Mouse (Mus musculus) forebrain, embryonic 13.5 days (tissue): Measurements from ENCODE around the gene Olfr1373. TPM values are rescaled to one million over a fixed set of nuclear protein-coding genes. Genes with fewer than 3 reads are reported as not detected.
"Not testable (repeated sequence)": the region's sequence is repeated elsewhere in the genome, so short reads cannot be mapped to it uniquely, and the experiment has no call there.

ENCODE experiments used
- ATAC-seq: fragments of 200-750 bp; cut with Nextera tagmentation; 2 replicates; pipeline ENCODE4 v1.8.0; 2017
- H3K27ac ChIP-seq: fragments of 300-500 bp; sonication (generic); 2 replicates; pipeline ENCODE4 v1.5.1; 2015; ENCODE audit warnings: inconsistent platforms, mild to moderate bottlenecking, moderate library complexity
- H3K27me3 ChIP-seq: fragments of 300-500 bp; sonication (generic); 2 replicates; pipeline ENCODE4 v1.6.1; 2015; ENCODE audit warnings: mild to moderate bottlenecking, inconsistent platforms
- H3K36me3 ChIP-seq: fragments of 300-500 bp; sonication (generic); 2 replicates; pipeline ENCODE4 v1.6.1; 2015; ENCODE audit warnings: mild to moderate bottlenecking, inconsistent platforms; ENCODE audit not compliant: poor library complexity, severe bottlenecking
- H3K4me1 ChIP-seq: fragments of 300-500 bp; sonication (generic); 2 replicates; pipeline ENCODE4 v1.6.1; 2015; ENCODE audit warnings: inconsistent platforms
- H3K4me2 ChIP-seq: fragments of 300-500 bp; sonication (generic); 2 replicates; pipeline ENCODE4 v1.6.1; 2015; ENCODE audit warnings: inconsistent platforms, mild to moderate bottlenecking, moderate library complexity
- H3K4me3 ChIP-seq: fragments of 300-500 bp; sonication (generic); 2 replicates; pipeline ENCODE4 v1.5.1; 2015; ENCODE audit warnings: mild to moderate bottlenecking, inconsistent platforms
- H3K9ac ChIP-seq: fragments of 300-500 bp; sonication (generic); 2 replicates; pipeline ENCODE4 v1.6.1; 2015; ENCODE audit warnings: mild to moderate bottlenecking, inconsistent platforms
- H3K9me3 ChIP-seq: fragments of 300-500 bp; sonication (generic); replicated peaks from 2 replicates; pipeline ENCODE4 v1.6.1; 2016; ENCODE audit warnings: inconsistent platforms
- WGBS: fragments of 180-500 bp; shearing (Covaris S2); methylation state at CpG from one replicate; pipeline ENCODE4 v1.1.7; 2015; 5-methylcytosine and 5-hydroxymethylcytosine counted together
- polyA plus RNA-seq: library from polyadenylated mRNA; unstranded; fragments of >200 nt; fragmentation: Nextera tagmentation; extraction: Ambion mirVana; gene quantifications from 2 replicates; pipeline ENCODE4 v1.2.1, GENCODE M21; 2015

Gene Olfr1373
- polyA plus RNA-seq, 1 experiment from 2014 or later, result not detected

- no peak for ATAC-seq
- Histone ChIP-seq H3K4me1 (0 out of 2 replicates have a peak, but pooled peaks cover 4% of the 10 kb centered on the region), H3K9me3 (no peaks in the 10 kb centered on the region), H3K36me3 (peaks cover 36% of the 10 kb centered on the region), H3K9ac (no peak overlapping the region), H3K27me3 (no peaks in the 10 kb centered on the region), H3K4me2 (no peak overlapping the region), H3K4me3 (no peak overlapping the region), H3K27ac (no peak overlapping the region)
- 74% methylated on average over 5 of the region's 5 CpGs for WGBS
These were observed 17.6 kb downstream of the Olfr1373 start for GRCm38 (mm10) chr11:52127760-52128159.

- no peak for ATAC-seq
- Histone ChIP-seq H3K4me2 (no peak overlapping the region), H3K4me3 (no peak overlapping the region), H3K4me1 (0 out of 2 replicates have a peak, but pooled peaks cover 4% of the 10 kb centered on the region), H3K27me3 (no peaks in the 10 kb centered on the region), H3K9me3 (no peaks in the 10 kb centered on the region), H3K36me3 (peaks cover 42% of the 10 kb centered on the region), H3K9ac (no peak overlapping the region), H3K27ac (no peak overlapping the region)
- 68% methylated on average over 3 of the region's 3 CpGs for WGBS
These were observed 18.2 kb downstream of the Olfr1373 start for GRCm38 (mm10) chr11:52127169-52127568.

GRCm38 (mm10) chr11:52124468-52124867 lies 20.9 kb downstream of the Olfr1373 start:
- Histone ChIP-seq H3K4me1 (0 out of 2 replicates have a peak, but pooled peaks cover 4% of the 10 kb centered on the region), H3K4me2 (no peak overlapping the region), H3K27me3 (no peaks in the 10 kb centered on the region), H3K27ac (no peak overlapping the region), H3K36me3 (peaks cover 67% of the 10 kb centered on the region), H3K4me3 (no peak overlapping the region), H3K9me3 (no peaks in the 10 kb centered on the region), H3K9ac (no peak overlapping the region)
- ATAC-seq, result no peak
- WGBS, result 95% methylated on average over 4 of the region's 4 CpGs

GRCm38 (mm10) chr11:52122045-52122444 lies 23.3 kb downstream of the Olfr1373 start:
- H3K27me3 ChIP-seq, result no peaks in the 10 kb centered on the region
- 93% methylated on average over 6 of the region's 6 CpGs for WGBS
- no peak overlapping the region for H3K4me3 ChIP-seq
- no peak overlapping the region for H3K27ac ChIP-seq
- no peaks in the 10 kb centered on the region for H3K9me3 ChIP-seq
- no peak overlapping the region for H3K9ac ChIP-seq
- H3K4me1 ChIP-seq, result no peaks in the 10 kb centered on the region
- H3K4me2 ChIP-seq, result no peak overlapping the region
- peaks cover 87% of the 10 kb centered on the region for H3K36me3 ChIP-seq
- ATAC-seq, result no peak

GRCm38 (mm10) chr11:52120415-52120814 lies 24.9 kb downstream of the Olfr1373 start:
- H3K9ac ChIP-seq, H3K9me3 ChIP-seq, H3K4me2 ChIP-seq, H3K4me3 ChIP-seq, H3K27me3 ChIP-seq, H3K27ac ChIP-seq, ATAC-seq, H3K4me1 ChIP-seq: not testable (repeated sequence)
- peaks cover 94% of the 10 kb centered on the region for H3K36me3 ChIP-seq

GRCm38 (mm10) chr11:52117156-52117555 lies 28.2 kb downstream of the Olfr1373 start:
- Histone ChIP-seq H3K27ac (no peak overlapping the region), H3K4me3 (no peak overlapping the region), H3K27me3 (no peaks in the 10 kb centered on the region), H3K36me3 (peaks cover 78% of the 10 kb centered on the region), H3K9ac (no peak overlapping the region), H3K9me3 (no peaks in the 10 kb centered on the region), H3K4me2 (no peak overlapping the region), H3K4me1 (no peaks in the 10 kb centered on the region)
- no peak for ATAC-seq
- 98% methylated on average over 7 of the region's 7 CpGs for WGBS

- not testable (repeated sequence) for H3K27ac ChIP-seq, H3K4me3 ChIP-seq, H3K9ac ChIP-seq, H3K27me3 ChIP-seq, ATAC-seq, H3K4me1 ChIP-seq, H3K9me3 ChIP-seq, H3K4me2 ChIP-seq
- 94% methylated on average over 6 of the region's 6 CpGs for WGBS
- H3K36me3 ChIP-seq, result peaks cover 67% of the 10 kb centered on the region
These were observed 29.2 kb downstream of the Olfr1373 start for GRCm38 (mm10) chr11:52116117-52116516.

- H3K4me2 ChIP-seq, result no peak overlapping the region
- no peak for ATAC-seq
- peaks cover 4% of the 10 kb centered on the region; the same call in 1 of the 2 replicates for H3K4me1 ChIP-seq
- no peaks in the 10 kb centered on the region for H3K27me3 ChIP-seq
- 92% methylated on average over 3 of the region's 3 CpGs for WGBS
- no peaks in the 10 kb centered on the region for H3K9me3 ChIP-seq
- peaks cover 63% of the 10 kb centered on the region for H3K36me3 ChIP-seq
- no peak overlapping the region for H3K4me3 ChIP-seq
- no peak overlapping the region for H3K9ac ChIP-seq
- no peak overlapping the region for H3K27ac ChIP-seq
These were observed 29.8 kb downstream of the Olfr1373 start for GRCm38 (mm10) chr11:52115479-52115878.

GRCm38 (mm10) chr11:52109421-52109820 lies 35.9 kb downstream of the Olfr1373 start:
- ATAC-seq, result no peak

GRCm38 (mm10) chr11:52108796-52109195 lies 36.5 kb downstream of the Olfr1373 start:
- Histone ChIP-seq H3K36me3 (0 out of 2 replicates have a peak, but pooled peaks cover under 1% of the 10 kb centered on the region), H3K27me3 (no peaks in the 10 kb centered on the region), H3K4me1 (peaks cover 4% of the 10 kb centered on the region; the same call in 1 of the 2 replicates), H3K4me3 (no peak overlapping the region), H3K9me3 (no peaks in the 10 kb centered on the region), H3K4me2 (no peak overlapping the region), H3K9ac (no peak overlapping the region), H3K27ac (no peak overlapping the region)
- no peak for ATAC-seq
- 92% methylated on average over 5 of the region's 5 CpGs for WGBS

More at GRCm38 (mm10) chr11:52109421-52109820, 35.9 kb downstream of the Olfr1373 start:
- no peak overlapping the region for H3K4me2 ChIP-seq
- peaks cover 4% of the 10 kb centered on the region; the same call in 1 of the 2 replicates for H3K4me1 ChIP-seq
- H3K27me3 ChIP-seq, result no peaks in the 10 kb centered on the region
- H3K9ac ChIP-seq, result no peak overlapping the region
- no peaks in the 10 kb centered on the region for H3K9me3 ChIP-seq
- 88% methylated on average over 1 of the region's 1 CpGs for WGBS
- no peak overlapping the region for H3K27ac ChIP-seq
- H3K4me3 ChIP-seq, result no peak overlapping the region
- peaks cover 6% of the 10 kb centered on the region for H3K36me3 ChIP-seq

- Histone ChIP-seq H3K4me2 (no peak overlapping the region), H3K4me3 (no peak overlapping the region), H3K9ac (no peak overlapping the region), H3K9me3 (no peaks in the 10 kb centered on the region), H3K4me1 (peaks cover 6% of the 10 kb centered on the region), H3K27ac (no peak overlapping the region), H3K36me3 (no peaks in the 10 kb centered on the region), H3K27me3 (no peaks in the 10 kb centered on the region)
- 100% methylated on average over 1 of the region's 1 CpGs for WGBS
- ATAC-seq, result no peak
These were observed 38.9 kb downstream of the Olfr1373 start for GRCm38 (mm10) chr11:52106438-52106837.

- Histone ChIP-seq H3K9me3 (no peaks in the 10 kb centered on the region), H3K4me2 (no peak overlapping the region), H3K9ac (no peak overlapping the region), H3K36me3 (no peaks in the 10 kb centered on the region), H3K27me3 (no peaks in the 10 kb centered on the region), H3K4me1 (peaks cover 10% of the 10 kb centered on the region), H3K27ac (no peak overlapping the region), H3K4me3 (no peak overlapping the region)
- no peak for ATAC-seq
- 96% methylated on average over 2 of the region's 2 CpGs for WGBS
These were observed 39.3 kb downstream of the Olfr1373 start for GRCm38 (mm10) chr11:52106037-52106436.

GRCm38 (mm10) chr11:52105503-52105902 lies 39.8 kb downstream of the Olfr1373 start:
- H3K4me3 ChIP-seq, result no peak overlapping the region
- H3K4me1 ChIP-seq, result peaks cover 12% of the 10 kb centered on the region
- no peak for ATAC-seq
- H3K27ac ChIP-seq, result no peak overlapping the region
- H3K9me3 ChIP-seq, result no peaks in the 10 kb centered on the region
- no peak overlapping the region for H3K4me2 ChIP-seq
- no peak overlapping the region for H3K9ac ChIP-seq
- H3K36me3 ChIP-seq, result no peaks in the 10 kb centered on the region
- no peaks in the 10 kb centered on the region for H3K27me3 ChIP-seq
